Mouse (Mus musculus) forebrain, embryonic 14.5 days (tissue): ENCODE measurements around the gene Pllp. TPM values are rescaled to one million over a fixed set of nuclear protein-coding genes. Genes with fewer than 3 reads are reported as not detected.

Source experiments
- ATAC-seq: fragments of 200-750 bp; cut with Nextera tagmentation; 2 replicates; pipeline ENCODE4 v1.8.0; 2017; ENCODE audit warnings: mild to moderate bottlenecking, moderate library complexity
- DNase-seq: peaks from one replicate; pipeline ENCODE4 v3.0.0-alpha.2; 2015; ENCODE audit warnings: low spot score
- H3K27ac ChIP-seq: fragments of 300-500 bp; sonication (generic); 2 replicates; pipeline ENCODE4 v1.5.1; 2014; ENCODE audit warnings: low read depth, mild to moderate bottlenecking, control low read depth, low read length, moderate library complexity
- H3K27me3 ChIP-seq: fragments of 300-500 bp; sonication (generic); replicated peaks from 2 replicates; pipeline ENCODE4 v1.6.1; 2014; ENCODE audit warnings: low read length, control low read depth, mixed read lengths; ENCODE audit not compliant: control insufficient read depth, insufficient read depth
- H3K36me3 ChIP-seq: fragments of 300-500 bp; sonication (generic); 2 replicates; pipeline ENCODE4 v1.6.1; 2014; ENCODE audit warnings: low read length, control low read depth; ENCODE audit not compliant: control insufficient read depth, insufficient read depth
- H3K4me1 ChIP-seq: fragments of 300-500 bp; sonication (generic); 2 replicates; pipeline ENCODE4 v1.6.1; 2014; ENCODE audit warnings: antibody characterized with exemption, low read length, control low read depth; ENCODE audit not compliant: control insufficient read depth, insufficient read depth
- H3K4me2 ChIP-seq: fragments of 300-500 bp; sonication (generic); 2 replicates; pipeline ENCODE4 v1.6.1; 2014; ENCODE audit warnings: mild to moderate bottlenecking, control low read depth, low read length
- H3K4me3 ChIP-seq: fragments of 300-500 bp; sonication (generic); 2 replicates; pipeline ENCODE4 v1.5.1; 2014; ENCODE audit warnings: low read depth, low read length, control low read depth
- H3K9ac ChIP-seq: fragments of 300-500 bp; sonication (generic); 2 replicates; pipeline ENCODE4 v1.6.1; 2014; ENCODE audit warnings: mild to moderate bottlenecking, low read length, control low read depth, moderate library complexity
- H3K9me3 ChIP-seq: fragments of 300-500 bp; sonication (generic); replicated peaks from 2 replicates; pipeline ENCODE4 v1.6.1; 2016; ENCODE audit warnings: low read length, control low read depth, mixed read lengths; ENCODE audit not compliant: control insufficient read depth
- WGBS: fragments of 180-500 bp; shearing (Covaris S2); extraction: QIAGEN DNeasy Blood & Tissue Kit; methylation state at CpG from one replicate; pipeline ENCODE4 v1.1.7; 2014; 5-methylcytosine and 5-hydroxymethylcytosine counted together
- polyA plus RNA-seq: library from polyadenylated mRNA; unstranded; fragments of >200 nt; fragmentation: Nextera tagmentation; extraction: Ambion mirVana; gene quantifications from 2 replicates; pipeline ENCODE4 v1.2.1, GENCODE M21; 2014

Gene Pllp
- polyA plus RNA-seq, result 0.71 and 1.2 TPM in 2 replicates

DNA sequence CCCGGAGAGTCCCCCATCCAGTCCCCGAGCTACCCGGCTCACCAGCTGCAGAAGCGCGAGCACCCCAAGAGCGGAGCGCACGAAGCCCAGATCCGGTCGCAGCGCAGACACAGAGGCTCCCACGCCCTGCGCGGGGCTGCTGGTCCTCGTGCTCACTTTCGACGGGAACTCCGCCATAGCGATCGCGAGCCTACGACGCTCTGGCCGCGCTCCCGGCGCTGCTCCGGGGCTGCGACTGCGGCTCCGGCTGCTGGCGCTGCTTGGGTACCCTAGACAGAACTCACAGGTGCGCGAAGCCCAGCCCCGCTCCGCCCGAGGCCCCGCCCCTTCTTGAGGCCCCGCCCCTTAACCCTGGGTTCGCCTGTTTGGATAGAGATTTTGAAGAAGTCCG is at the start of gene Pllp:
TSS of gene Pllp (minus strand) at position 285 of the 391 bp plus-strand sequence.
- Histone ChIP-seq H3K36me3 (no peaks in the 10 kb centered on the region), H3K4me2 (peak within 1 kb of the TSS; percentile 67), H3K9me3 (no peaks in the 10 kb centered on the region), H3K27ac (no peak within 1 kb of the TSS), H3K9ac (peak within 1 kb of the TSS; percentile 43), H3K4me1 (peaks cover 3% of the 10 kb centered on the region), H3K4me3 (peak within 1 kb of the TSS; percentile 40), H3K27me3 (peaks cover 44% of the 10 kb centered on the region)
- DNase-seq (peak; percentile 72), ATAC-seq (peak; percentile 73)
- under 1% methylated on average over 41 of the region's 41 CpGs for WGBS

DNA sequence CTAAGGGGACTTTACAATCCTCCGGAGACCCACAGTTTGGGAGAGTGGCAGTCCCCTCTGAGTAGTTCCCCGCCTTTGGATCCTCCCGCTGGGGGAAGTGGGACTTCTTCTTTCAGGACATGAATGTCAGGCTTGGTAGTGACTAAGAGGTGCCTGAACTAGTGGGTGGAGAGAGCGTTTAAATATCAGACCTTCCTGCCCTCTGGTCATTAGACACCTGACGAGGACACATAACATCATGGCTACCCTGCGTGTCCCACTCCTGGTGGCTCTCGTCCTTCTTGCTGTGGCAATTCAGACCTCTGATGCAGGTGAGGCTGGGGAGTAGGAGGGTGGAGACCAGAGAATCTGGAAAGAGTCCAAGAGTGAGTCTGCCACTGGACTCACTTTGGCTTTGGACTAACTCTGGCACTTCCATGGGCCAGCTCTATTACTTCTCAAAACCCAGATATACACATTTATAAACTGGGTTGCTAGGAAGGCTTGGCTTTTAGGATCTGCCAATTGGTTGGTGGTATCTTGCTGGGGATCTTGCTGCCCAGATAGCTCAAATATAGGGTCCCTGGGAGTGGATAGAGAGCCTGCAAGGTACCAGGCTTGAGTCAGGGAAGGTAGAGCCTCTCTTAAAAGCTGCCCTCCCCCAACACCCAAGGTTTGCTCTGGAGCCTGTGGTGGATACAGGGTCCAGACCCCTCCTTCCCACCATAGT is 49.6 kb upstream of the Pllp start, which contains the start of gene Ccl22:
TSS of gene Ccl22 (plus strand) at position 115 of the 709 bp plus-strand sequence.
- 97% methylated on average over 7 of the region's 7 CpGs for WGBS
- DNase-seq, result no peak
- Histone ChIP-seq H3K4me2 (no peak within 1 kb of the TSS), H3K27ac (no peak within 1 kb of the TSS), H3K4me3 (no peak within 1 kb of the TSS), H3K27me3 (no peaks in the 10 kb centered on the region), H3K9me3 (no peaks in the 10 kb centered on the region), H3K4me1 (no peaks in the 10 kb centered on the region), H3K9ac (no peak within 1 kb of the TSS), H3K36me3 (no peaks in the 10 kb centered on the region)
- ATAC-seq, result no peak

DNA sequence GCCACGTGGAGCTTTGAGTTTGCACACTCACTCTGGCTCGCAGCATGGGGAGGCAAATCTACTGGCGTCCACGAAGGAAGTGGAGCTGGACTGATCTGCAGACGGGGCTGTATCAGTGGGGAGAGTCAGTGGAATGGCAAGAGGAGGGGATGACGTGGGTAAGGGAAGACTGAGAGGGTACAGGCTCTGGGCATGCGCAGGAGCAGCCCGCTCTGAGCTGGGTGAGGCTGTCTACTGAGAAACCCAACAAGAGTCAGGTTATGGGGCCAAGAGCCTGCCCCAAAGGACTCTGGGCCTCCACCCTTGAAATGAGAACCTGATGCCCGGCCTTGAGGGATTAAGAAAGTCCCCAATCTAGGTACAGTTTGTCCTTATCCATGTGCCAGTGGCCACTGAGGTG is 48.9 kb upstream of the Pllp start:
- WGBS, result 80% methylated on average over 9 of the region's 9 CpGs
- no peaks in the 10 kb centered on the region for H3K27me3 ChIP-seq

DNA sequence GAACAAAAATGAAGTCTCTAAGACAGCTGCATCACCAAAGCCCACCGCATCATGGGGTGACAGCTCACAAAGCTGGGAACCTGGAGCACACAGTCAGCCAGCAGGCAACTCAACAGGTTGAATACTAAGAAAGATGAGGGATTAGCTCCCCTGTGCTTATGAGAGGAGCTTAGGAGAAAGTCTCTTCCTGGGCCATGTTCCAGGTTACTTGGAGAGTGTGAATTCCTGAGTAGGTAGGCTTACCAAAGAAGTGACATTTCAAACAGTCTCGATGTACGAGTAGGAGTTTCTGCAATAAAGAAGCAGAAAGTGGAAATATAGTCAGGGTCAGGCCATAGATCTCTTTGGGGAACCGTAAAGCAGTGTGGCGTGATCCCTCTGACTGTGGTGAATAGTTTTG is 48.4 kb upstream of the Pllp start:
- H3K4me2 ChIP-seq, result no peak overlapping the region
- H3K9me3 ChIP-seq, result no peaks in the 10 kb centered on the region
- H3K27me3 ChIP-seq, result no peaks in the 10 kb centered on the region
- 87% methylated on average over 5 of the region's 5 CpGs for WGBS
- H3K9ac ChIP-seq, result no peak overlapping the region
- no peaks in the 10 kb centered on the region for H3K4me1 ChIP-seq
- ATAC-seq (no peak), DNase-seq (no peak)
- H3K4me3 ChIP-seq, result no peak overlapping the region
- H3K36me3 ChIP-seq, result no peaks in the 10 kb centered on the region
- H3K27ac ChIP-seq, result no peak overlapping the region

More for the DNA sequence above, 48.9 kb upstream of the Pllp start:
- H3K36me3 ChIP-seq, result no peaks in the 10 kb centered on the region
- ATAC-seq (no peak), DNase-seq (no peak)
- no peak overlapping the region for H3K4me3 ChIP-seq
- H3K4me2 ChIP-seq, result no peak overlapping the region
- no peaks in the 10 kb centered on the region for H3K4me1 ChIP-seq
- no peak overlapping the region for H3K27ac ChIP-seq
- no peaks in the 10 kb centered on the region for H3K9me3 ChIP-seq
- H3K9ac ChIP-seq, result no peak overlapping the region

DNA sequence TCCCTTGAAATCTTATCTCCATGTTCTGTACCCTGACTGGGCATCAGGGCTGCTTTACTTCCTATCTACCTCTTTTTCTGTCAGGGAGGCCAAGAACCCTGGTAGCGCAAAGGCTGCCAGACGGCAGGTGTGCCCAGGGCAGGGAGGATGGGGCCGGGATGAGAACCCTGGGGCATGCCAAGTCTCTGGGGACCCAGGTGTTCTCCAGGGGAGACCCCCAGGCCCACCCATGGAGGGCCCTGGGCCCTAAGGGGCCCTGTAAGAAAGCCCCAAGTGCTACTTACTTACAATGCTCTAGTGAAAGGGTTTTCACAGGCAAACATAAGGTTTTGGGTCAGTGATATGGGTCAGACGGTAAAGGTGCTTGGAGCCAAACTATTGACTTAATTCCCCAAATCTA is 45.6 kb upstream of the Pllp start:
- 97% methylated on average over 4 of the region's 4 CpGs for WGBS

DNA sequence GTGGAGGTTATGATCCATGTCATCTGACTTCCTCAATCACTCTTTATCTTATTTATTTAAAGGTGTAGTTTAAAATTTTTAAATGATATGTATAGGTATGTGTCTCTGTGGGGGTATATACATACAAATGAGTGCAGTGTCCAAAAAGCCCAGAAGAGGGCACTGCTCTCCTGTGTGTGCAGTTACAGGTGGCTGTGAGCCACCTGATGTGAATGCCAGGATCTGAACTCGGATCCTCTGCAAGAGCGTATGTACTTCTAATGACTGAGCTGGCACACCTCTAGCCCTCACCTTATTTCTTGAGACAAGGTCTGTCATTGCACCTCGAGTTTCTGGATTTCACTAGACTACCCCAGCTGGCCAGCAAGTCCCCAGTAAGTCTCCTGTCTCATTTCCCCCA is 44.5 kb upstream of the Pllp start:
- no peaks in the 10 kb centered on the region for H3K36me3 ChIP-seq
- H3K9ac ChIP-seq, result no peak overlapping the region
- no peaks in the 10 kb centered on the region for H3K4me1 ChIP-seq
- H3K27ac ChIP-seq, result no peak overlapping the region
- no peaks in the 10 kb centered on the region for H3K9me3 ChIP-seq
- no peak overlapping the region for H3K4me2 ChIP-seq
- WGBS, result 89% methylated on average over 3 of the region's 3 CpGs
- H3K27me3 ChIP-seq, result no peaks in the 10 kb centered on the region
- ATAC-seq (no peak), DNase-seq (peak; percentile 0)
- no peak overlapping the region for H3K4me3 ChIP-seq

More for the DNA sequence above, 45.6 kb upstream of the Pllp start:
- no peaks in the 10 kb centered on the region for H3K4me1 ChIP-seq
- no peak for ATAC-seq
- no peak for DNase-seq
- H3K9me3 ChIP-seq, result no peaks in the 10 kb centered on the region
- H3K36me3 ChIP-seq, result no peaks in the 10 kb centered on the region
- H3K9ac ChIP-seq, result no peak overlapping the region
- H3K27me3 ChIP-seq, result no peaks in the 10 kb centered on the region
- H3K27ac ChIP-seq, result no peak overlapping the region
- no peak overlapping the region for H3K4me2 ChIP-seq
- H3K4me3 ChIP-seq, result no peak overlapping the region

DNA sequence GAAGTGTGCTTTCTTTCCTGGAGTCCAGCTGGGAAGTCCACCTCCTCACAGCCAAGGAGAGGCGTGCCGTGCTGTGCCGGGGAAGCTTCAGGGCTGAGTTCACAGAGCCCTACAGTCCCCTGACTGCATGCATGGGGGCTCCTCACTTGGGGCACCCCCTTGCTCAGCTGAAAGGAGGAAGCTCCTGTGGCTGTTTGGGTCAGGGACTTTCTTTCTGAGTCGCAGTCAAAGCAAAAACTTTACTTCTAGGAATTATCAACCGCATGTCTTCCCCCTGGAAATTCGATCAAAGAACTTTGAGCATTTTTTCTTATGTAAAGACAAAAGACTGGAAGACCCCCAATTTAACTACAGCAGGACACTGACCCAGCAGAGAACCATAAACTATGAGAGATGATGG is 43.8 kb upstream of the Pllp start:
- DNase-seq (no peak), ATAC-seq (no peak)
- H3K27me3 ChIP-seq, result no peaks in the 10 kb centered on the region
- no peak overlapping the region for H3K9ac ChIP-seq
- no peaks in the 10 kb centered on the region for H3K9me3 ChIP-seq
- H3K4me1 ChIP-seq, result no peaks in the 10 kb centered on the region
- H3K36me3 ChIP-seq, result no peaks in the 10 kb centered on the region
- no peak overlapping the region for H3K4me2 ChIP-seq
- H3K4me3 ChIP-seq, result no peak overlapping the region
- 89% methylated on average over 6 of the region's 6 CpGs for WGBS
- no peak overlapping the region for H3K27ac ChIP-seq

DNA sequence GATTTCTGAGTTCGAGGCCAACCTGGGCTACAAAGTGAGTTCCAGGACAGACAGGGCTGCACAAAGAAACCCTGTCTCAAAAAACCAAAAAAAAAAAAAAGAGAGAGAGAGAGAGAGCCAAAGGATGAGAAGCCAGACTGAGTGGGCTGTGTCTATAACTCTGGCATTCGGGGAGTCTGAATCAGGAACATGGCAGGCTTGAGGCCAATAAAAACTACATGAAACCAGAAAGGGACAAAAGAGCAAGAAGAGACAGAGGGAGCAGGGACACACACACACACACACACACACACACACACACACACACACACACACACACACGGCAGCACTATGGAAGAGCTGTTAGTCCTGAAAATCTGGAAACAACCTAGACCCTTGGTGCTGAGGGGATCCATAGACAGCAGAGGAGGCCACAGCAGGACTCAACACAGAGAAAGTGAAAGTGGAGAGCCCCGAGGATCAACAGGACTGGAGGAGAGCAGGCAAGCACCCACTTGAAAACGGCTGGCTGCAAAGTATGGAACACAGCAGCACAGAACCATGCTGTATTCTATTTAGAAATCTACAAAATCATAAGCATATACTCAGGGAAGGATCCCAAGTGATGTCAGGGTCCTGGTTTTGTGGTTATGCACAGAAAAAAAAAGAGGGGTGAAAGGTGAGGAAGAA is 39.5 kb upstream of the Pllp start:
- H3K4me3 ChIP-seq, result no peak overlapping the region
- no peak overlapping the region for H3K27ac ChIP-seq
- H3K4me2 ChIP-seq, result no peak overlapping the region
- H3K9ac ChIP-seq, result no peak overlapping the region
- H3K27me3 ChIP-seq, result no peaks in the 10 kb centered on the region
- no peaks in the 10 kb centered on the region for H3K9me3 ChIP-seq
- no peaks in the 10 kb centered on the region for H3K36me3 ChIP-seq
- H3K4me1 ChIP-seq, result no peaks in the 10 kb centered on the region
- DNase-seq, result no peak
- 83% methylated on average over 5 of the region's 5 CpGs for WGBS
- ATAC-seq, result no peak

DNA sequence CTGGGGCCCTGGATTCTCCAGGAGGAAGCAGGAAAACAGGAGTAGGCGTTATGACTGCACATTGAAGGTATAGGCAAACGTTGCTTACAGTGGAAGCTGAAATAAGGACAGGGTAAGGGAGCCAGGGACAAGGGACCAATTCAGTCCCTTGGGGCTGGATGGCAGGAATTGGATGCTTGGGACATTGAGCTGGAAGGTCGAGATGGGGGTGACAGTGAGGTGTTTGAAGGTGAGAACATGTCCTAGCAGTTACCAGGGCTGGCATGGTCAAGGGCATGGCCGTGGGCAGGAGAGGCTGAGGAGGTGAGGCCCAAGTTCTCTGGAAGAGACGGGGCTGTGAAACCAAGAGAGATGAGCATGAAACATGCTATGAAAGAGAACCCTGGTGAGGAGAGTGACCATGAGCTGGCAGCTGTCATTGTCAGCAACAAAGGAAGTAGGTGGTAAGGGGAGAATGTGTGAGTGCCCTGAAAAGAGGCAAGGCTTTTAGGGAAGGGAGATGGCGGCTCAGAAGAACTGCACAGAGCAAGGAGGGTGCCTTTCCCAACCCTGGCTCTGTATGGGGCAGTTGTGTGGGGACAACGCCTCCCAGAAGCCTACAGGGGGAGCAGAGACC is 38.8 kb upstream of the Pllp start:
- Histone ChIP-seq H3K4me2 (no peak overlapping the region), H3K36me3 (no peaks in the 10 kb centered on the region), H3K9me3 (no peaks in the 10 kb centered on the region), H3K4me1 (no peaks in the 10 kb centered on the region), H3K4me3 (no peak overlapping the region), H3K27me3 (no peaks in the 10 kb centered on the region), H3K9ac (no peak overlapping the region), H3K27ac (no peak overlapping the region)
- no peak for DNase-seq
- 71% methylated on average over 7 of the region's 7 CpGs for WGBS
- no peak for ATAC-seq
